Mouse (Mus musculus): ENCODE data around the gene Nup107.
"Not testable (repeated sequence)": the region's sequence is repeated elsewhere in the genome, so short reads cannot be mapped to it uniquely, and the experiment has no call there.

The Nup107 gene

DNA sequence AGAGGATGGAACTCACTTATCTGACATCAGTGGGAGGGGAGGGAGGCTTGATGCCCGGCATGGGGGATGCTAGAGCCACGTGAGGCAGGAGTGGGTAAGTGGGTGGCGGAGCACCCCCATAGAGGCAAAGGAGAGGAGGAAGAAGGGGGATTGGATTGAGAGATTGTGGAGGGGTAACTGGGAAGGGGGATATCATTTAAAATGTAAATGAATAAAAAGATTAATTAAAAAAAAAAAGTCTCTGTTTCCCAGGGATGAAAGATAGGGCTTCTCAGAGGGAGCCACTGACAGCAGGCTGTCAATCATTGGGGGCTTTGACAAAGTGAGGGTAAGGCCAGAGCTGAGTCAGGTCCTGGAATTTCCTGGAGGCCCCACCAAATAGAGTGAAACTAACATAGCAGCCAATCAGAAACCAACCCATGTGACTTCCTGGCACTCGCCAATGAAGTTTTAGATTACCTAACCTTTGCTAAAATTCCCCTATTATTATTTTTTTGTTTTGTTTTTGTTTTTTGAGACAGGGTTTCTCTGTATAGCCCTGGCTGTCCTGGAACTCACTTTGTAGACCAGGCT is 77.5 kb downstream of the Nup107 start:
- DNase-seq, result no peak

GRCm38 (mm10) chr10:117714048-117714545 is 78.4 kb downstream of the Nup107 start:
- no peak for DNase-seq

- DNase-seq, result no peak
Measured at GRCm38 (mm10) chr10:117713466-117713865, 79.0 kb downstream of the Nup107 start.

- DNase-seq, result no peak
Measured at GRCm38 (mm10) chr10:117712871-117713270, 79.6 kb downstream of the Nup107 start.

DNA sequence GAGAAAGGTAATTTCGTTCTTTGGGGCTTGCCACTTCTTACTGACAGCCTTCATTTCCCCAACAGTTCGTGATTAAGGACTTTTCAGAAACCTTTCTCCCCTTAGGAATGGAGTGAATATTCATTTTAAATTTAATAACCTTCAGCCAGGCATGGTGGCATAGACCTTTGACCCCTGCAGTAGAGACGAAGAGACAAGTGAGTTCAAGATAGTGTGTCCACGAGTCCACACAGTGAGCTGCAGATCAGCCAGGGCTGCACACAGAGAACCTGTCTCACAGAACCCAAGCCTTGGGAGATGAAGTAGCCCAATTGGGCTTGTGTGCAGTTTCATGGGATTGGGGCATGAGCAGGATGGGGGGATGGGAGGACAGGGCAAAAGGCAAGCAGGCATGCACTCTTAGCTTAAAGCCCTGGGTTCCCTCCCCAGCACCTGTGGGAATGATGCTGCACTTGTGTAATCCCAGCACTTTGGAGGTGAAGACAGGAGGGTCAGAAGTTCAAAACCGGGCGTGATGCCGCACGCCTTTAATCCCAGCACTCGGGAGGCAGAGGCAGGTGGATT is 80.2 kb downstream of the Nup107 start:
- no peak for DNase-seq

GRCm38 (mm10) chr10:117711408-117711807 is 81.1 kb downstream of the Nup107 start:
- no peak for DNase-seq

- peak; percentile 98 for DNase-seq
Measured at GRCm38 (mm10) chr10:117710604-117711141, 81.8 kb downstream of the Nup107 start, which contains the start of gene Mdm2. Mdm2 (minus strand) TSS chr10:117710758.

- DNase-seq, result peak; percentile 84
Measured at GRCm38 (mm10) chr10:117709930-117710603, 82.4 kb downstream of the Nup107 start.

GRCm38 (mm10) chr10:117709326-117709830 is 83.1 kb downstream of the Nup107 start:
- DNase-seq, result no peak

DNA sequence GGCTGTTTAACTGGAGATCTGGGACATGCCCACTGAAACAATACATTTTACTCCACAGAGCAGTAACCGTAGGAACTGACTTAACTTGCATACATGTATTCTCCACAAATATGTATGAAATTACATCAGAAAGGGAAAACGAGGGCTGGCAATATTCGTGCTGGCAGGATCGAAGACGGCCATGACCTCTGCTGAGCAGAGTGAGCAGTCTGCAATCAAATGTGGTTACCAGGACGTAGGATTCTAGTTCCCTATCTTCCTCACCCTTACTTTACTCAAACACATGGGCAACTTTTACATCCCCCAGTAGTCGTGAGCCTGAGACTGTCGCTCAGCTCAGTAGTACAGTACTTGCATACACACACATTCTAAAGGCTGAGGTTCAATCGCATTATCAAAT is 83.6 kb downstream of the Nup107 start:
- no peak for DNase-seq

GRCm38 (mm10) chr10:117708376-117708775 is 84.1 kb downstream of the Nup107 start:
- DNase-seq, result no peak

DNA sequence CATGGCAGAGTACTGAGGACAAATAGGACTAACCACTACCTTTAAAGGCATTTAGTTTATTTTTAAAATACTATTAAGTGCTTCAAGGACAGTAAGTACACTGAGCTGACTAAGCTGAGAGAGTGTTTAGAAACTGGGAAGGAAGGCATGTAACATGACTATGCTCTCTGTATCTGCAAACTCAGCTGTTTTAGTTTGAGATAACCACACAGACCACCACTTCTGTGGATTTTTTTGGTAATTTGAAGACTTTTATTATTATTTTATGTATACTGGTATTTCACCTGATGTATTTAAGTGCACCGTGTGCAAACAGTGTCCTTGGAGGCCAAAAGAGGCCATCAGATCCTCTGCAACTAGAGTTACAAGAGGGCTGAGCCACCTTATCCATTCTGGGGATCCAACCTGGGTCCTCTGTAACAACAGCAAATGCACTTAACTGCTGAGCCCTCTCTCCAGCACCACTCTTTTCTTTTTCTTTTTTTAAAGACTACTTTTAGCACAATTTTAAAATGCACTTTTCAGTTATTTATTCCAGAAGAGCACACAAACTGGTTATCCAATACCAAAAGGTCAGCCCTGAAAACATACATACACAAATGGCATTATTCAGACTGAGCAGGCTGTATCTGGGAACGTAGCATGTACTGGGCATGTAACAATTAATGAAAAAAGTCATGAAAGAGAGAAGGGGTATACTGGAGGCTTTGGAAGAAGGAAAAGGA is 85.2 kb downstream of the Nup107 start:
- DNase-seq, result no peak

DNA sequence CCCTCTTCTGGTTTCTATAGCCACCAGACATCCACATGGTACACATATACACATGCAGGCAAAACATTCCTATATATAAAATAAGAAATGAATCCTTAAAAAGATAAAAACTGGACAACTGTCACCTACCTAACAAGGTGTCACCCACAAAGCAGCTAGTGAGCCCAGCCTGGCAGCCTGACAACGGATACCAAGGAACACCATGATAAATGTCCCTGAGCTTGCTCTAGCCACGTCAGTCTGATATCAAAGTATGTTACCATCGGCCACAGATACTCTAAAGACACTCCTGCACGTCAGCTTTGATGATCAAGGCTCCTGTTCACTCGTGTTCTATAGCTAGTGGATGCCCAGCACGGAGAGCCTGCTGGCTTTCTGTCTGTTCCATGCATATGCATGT is 86.1 kb downstream of the Nup107 start:
- DNase-seq, result no peak

GRCm38 (mm10) chr10:117705806-117706205 is 86.7 kb downstream of the Nup107 start:
- DNase-seq, result no peak

- no peak for DNase-seq
Measured at GRCm38 (mm10) chr10:117704964-117705335, 87.6 kb downstream of the Nup107 start.

GRCm38 (mm10) chr10:117704314-117704963 is 88.1 kb downstream of the Nup107 start:
- not testable (repeated sequence) for DNase-seq

DNA sequence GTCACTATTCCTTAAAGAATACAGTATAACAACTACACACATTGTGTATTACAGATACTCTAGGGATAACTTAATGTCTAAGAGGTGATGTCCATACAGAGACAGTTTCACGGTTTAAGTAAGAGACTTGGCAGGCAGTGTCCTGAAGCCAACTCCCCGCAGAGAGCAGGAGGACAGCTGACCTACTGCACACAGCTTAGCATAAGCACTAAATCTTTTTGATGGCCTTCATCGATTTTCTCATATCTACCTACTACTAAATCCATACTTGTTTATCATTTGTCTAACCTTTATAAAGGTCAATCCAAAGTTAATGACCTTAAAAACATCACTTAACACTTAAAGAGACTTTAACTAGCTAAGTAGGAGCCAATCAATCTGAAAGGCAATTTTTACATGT is 89.0 kb downstream of the Nup107 start:
- DNase-seq, result no peak

- DNase-seq, result no peak
Measured at GRCm38 (mm10) chr10:117702024-117702833, 90.3 kb downstream of the Nup107 start.

DNA sequence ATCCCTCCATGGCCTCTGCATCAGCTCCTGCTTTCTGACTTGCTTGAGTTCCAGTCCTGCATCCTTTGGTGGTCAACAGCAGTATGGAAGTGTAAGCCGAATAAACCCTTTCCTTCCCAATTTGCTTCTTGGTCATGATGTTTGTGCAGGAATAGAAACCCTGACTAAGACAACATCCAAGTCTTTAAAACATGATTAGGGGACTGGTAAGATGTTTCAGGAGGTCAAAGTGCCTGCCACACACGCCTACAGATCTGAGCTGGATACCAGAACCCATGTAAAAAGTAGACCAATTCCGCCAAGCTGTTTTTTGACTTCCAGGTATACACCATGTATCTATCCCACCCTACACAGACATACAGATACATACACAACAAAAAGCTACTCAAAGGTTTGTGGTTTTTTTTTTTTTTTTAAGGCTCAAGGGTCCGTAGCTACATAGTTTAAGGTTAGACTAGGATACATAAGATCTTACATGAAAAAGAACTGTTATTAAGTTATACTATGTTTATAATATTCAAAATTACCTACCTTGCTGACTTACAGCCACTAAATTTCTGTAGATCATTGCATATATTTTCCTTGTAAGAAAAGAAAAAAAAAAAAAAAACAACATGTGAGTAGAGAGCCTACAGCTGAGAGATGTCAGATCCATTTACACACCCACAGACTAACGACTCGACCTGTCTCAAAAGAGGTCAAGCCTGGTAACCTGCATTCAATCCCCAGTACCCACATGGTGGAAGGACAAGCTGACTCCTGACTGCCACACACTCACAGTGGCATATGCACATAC is 91.3 kb downstream of the Nup107 start:
- DNase-seq, result no peak

Measured in liver (tissue).